ENCODE assay signal across 7 mouse cellular contexts in genomic region chr8:19979536-19980345, GRCm38 (mm10).
A peak's percentile ranks its signal among the peaks of the same experiment; 100 is the strongest.
DNase-seq lines count a peak whose midpoint lies in the region; ATAC-seq and TF ChIP-seq lines count a peak whose summit lies in the region.

No protein-coding gene starts in this region.

- peak; percentile 100 for ATAC-seq in granulocyte monocyte progenitor cell, adult 5-6 weeks (replicated peaks; ENCODE audit: poor library complexity, severe bottlenecking)
- ATAC-seq in intestine, postnatal 0 days, result peak; percentile 100
- ATAC-seq in limb, embryonic 14.5 days (ENCODE audit: low FRiP score, low read depth), result peak; percentile 97
- ATAC-seq in midbrain, embryonic 16.5 days, result peak; percentile 93

- 8% methylated on average over 42 of the region's 42 CpGs for WGBS in embryonic facial prominence, embryonic 10.5 days
- WGBS in intestine, postnatal 0 days, result 7% methylated on average over 42 of the region's 42 CpGs
- 10% methylated on average over 25 of the region's 42 CpGs for WGBS in limb, embryonic 14.5 days
- WGBS in midbrain, embryonic 16.5 days, result 8% methylated on average over 37 of the region's 42 CpGs

- peaks cover 33% of the 10 kb centered on the region for H3K9me3 ChIP-seq in embryonic facial prominence, embryonic 10.5 days
- H3K9me3 ChIP-seq in intestine, postnatal 0 days (ENCODE audit: control insufficient read depth), result no peaks in the 10 kb centered on the region
- no peaks in the 10 kb centered on the region; the same call in 1 of the 2 replicates for H3K9me3 ChIP-seq in limb, embryonic 14.5 days (ENCODE audit: control insufficient read depth, low read length)
- H3K9me3 ChIP-seq in midbrain, embryonic 16.5 days (replicated peaks; ENCODE audit: control insufficient read depth, low read length, poor library complexity, severe bottlenecking), result peaks cover 7% of the 10 kb centered on the region; the same call in 1 of the 2 replicates

- peak overlapping the region; percentile 82 for H3K27ac ChIP-seq in embryonic facial prominence, embryonic 10.5 days (replicated peaks)
- no peak overlapping the region for H3K27ac ChIP-seq in intestine, postnatal 0 days (ENCODE audit: low read depth, low read length)
- H3K27ac ChIP-seq in limb, embryonic 14.5 days (replicated peaks; ENCODE audit: low read depth, low read length), result no peak overlapping the region
- H3K27ac ChIP-seq in midbrain, embryonic 16.5 days (ENCODE audit: low read length), result no peak overlapping the region

- peak overlapping the region; percentile 63 for H3K4me3 ChIP-seq in embryonic facial prominence, embryonic 10.5 days
- peak overlapping the region; percentile 43 for H3K4me3 ChIP-seq in intestine, postnatal 0 days (ENCODE audit: low read depth, low read length)
- H3K4me3 ChIP-seq in limb, embryonic 14.5 days (replicated peaks; ENCODE audit: low read length), result peak overlapping the region; percentile 45
- H3K4me3 ChIP-seq in midbrain, embryonic 16.5 days (ENCODE audit: low read depth, low read length), result peak overlapping the region; percentile 45

- peaks cover 18% of the 10 kb centered on the region for H3K36me3 ChIP-seq in embryonic facial prominence, embryonic 10.5 days (replicated peaks)
- H3K36me3 ChIP-seq in intestine, postnatal 0 days (ENCODE audit: control insufficient read depth, insufficient read depth), result no peaks in the 10 kb centered on the region
- H3K36me3 ChIP-seq in limb, embryonic 14.5 days (ENCODE audit: control insufficient read depth, insufficient read depth, low read length), result 0 out of 2 replicates have a peak, but pooled peaks cover 3% of the 10 kb centered on the region
- no peaks in the 10 kb centered on the region for H3K36me3 ChIP-seq in midbrain, embryonic 16.5 days (ENCODE audit: control insufficient read depth, insufficient read depth, low read length)

- DNase-seq in adrenal gland, postnatal 25 days, result peak; percentile 71
- peak; percentile 82 for DNase-seq in embryonic facial prominence, embryonic 10.5 days (ENCODE audit: low spot score)
- DNase-seq in limb, embryonic 14.5 days (ENCODE audit: low spot score), result peak; percentile 71
- peak; percentile 18 to 43 for DNase-seq in spleen, postnatal 14 days (ENCODE audit: low spot score in 2 of 2)

- peak overlapping the region; percentile 74 for H3K4me2 ChIP-seq in intestine, postnatal 0 days (replicated peaks; ENCODE audit: low read depth)
- peak overlapping the region; percentile 61 for H3K4me2 ChIP-seq in limb, embryonic 14.5 days (replicated peaks; ENCODE audit: low read depth, low read length, severe bottlenecking)
- H3K4me2 ChIP-seq in midbrain, embryonic 16.5 days (ENCODE audit: low read length), result peak overlapping the region; percentile 60

- TF ChIP-seq CTCF in intestine, postnatal 0 days (IDR thresholded peaks at IDR 0.05; ENCODE audit: low read depth), result peak; percentile 92

- H3K9ac ChIP-seq in intestine, postnatal 0 days (ENCODE audit: low read depth, low read length), result peak overlapping the region; percentile 62
- H3K9ac ChIP-seq in limb, embryonic 14.5 days (ENCODE audit: low read depth, low read length, severe bottlenecking), result peak overlapping the region; percentile 75
- peak overlapping the region; percentile 63 for H3K9ac ChIP-seq in midbrain, embryonic 16.5 days (ENCODE audit: low read depth, low read length)

- no peaks in the 10 kb centered on the region for H3K27me3 ChIP-seq in embryonic facial prominence, embryonic 10.5 days (replicated peaks; ENCODE audit: low read depth, poor library complexity, severe bottlenecking)
- H3K27me3 ChIP-seq in intestine, postnatal 0 days (replicated peaks; ENCODE audit: control insufficient read depth, insufficient read depth, low read length), result no peaks in the 10 kb centered on the region
- no peaks in the 10 kb centered on the region for H3K27me3 ChIP-seq in limb, embryonic 14.5 days (ENCODE audit: control insufficient read depth, insufficient read depth, low read length)
- no peaks in the 10 kb centered on the region for H3K27me3 ChIP-seq in midbrain, embryonic 16.5 days (ENCODE audit: control insufficient read depth, insufficient read depth, low read depth, low read length)

- H3K4me1 ChIP-seq in embryonic facial prominence, embryonic 10.5 days, result no peaks in the 10 kb centered on the region
- no peaks in the 10 kb centered on the region for H3K4me1 ChIP-seq in intestine, postnatal 0 days (replicated peaks; ENCODE audit: control insufficient read depth, insufficient read depth, low read length)
- no peaks in the 10 kb centered on the region for H3K4me1 ChIP-seq in limb, embryonic 14.5 days (ENCODE audit: control insufficient read depth, insufficient read depth, low read length)
- H3K4me1 ChIP-seq in midbrain, embryonic 16.5 days (ENCODE audit: control insufficient read depth, insufficient read depth, low read length), result no peaks in the 10 kb centered on the region

- TF ChIP-seq POLR2A in limb, embryonic 14.5 days (IDR thresholded peaks at IDR 0.05; ENCODE audit: borderline replicate concordance, extremely low read depth, insufficient read depth, insufficient read length), result 0 out of 2 replicates have a peak, but pooled peaks have one; percentile 54

Comparison
In these comparisons a context has a peak if more than half of its experiments do, and no peak if none do; other contexts are left out.
1. DNase-seq: peak in every context shown above with its lines; median percentile 82 in embryonic facial prominence, embryonic 10.5 days; 71 in adrenal gland, postnatal 25 days; 71 in limb, embryonic 14.5 days; 30 in spleen, postnatal 14 days.